Mouse (Mus musculus) macrophage (primary cell): ENCODE data around the gene Zfp580. TPM values are rescaled to one million over a fixed set of nuclear protein-coding genes. Genes with fewer than 3 reads are reported as not detected.

Experiments
- H3K27ac ChIP-seq: fragments of 350-480 bp; formaldehyde crosslinking; 2 replicates; pipeline ENCODE4 v1.9.0; 2021
- H3K36me3 ChIP-seq: fragments of 350-480 bp; formaldehyde crosslinking; 2 replicates; pipeline ENCODE4 v1.9.0; 2021; ENCODE audit errors: inconsistent target
- H3K4me3 ChIP-seq: fragments of 350-480 bp; formaldehyde crosslinking; 2 replicates; pipeline ENCODE4 v1.9.0; 2021; ENCODE audit errors: inconsistent target
- H3K79me2 ChIP-seq: fragments of 350-480 bp; formaldehyde crosslinking; 2 replicates; pipeline ENCODE4 v1.9.0; 2021; ENCODE audit errors: inconsistent target
- WGBS: methylation state at CpG from one replicate; pipeline ENCODE4 v1.1.7; 2026; ENCODE audit warnings: inconsistent platforms; ENCODE audit not compliant: missing documents; 5-methylcytosine and 5-hydroxymethylcytosine counted together
- polyA plus RNA-seq: library from polyadenylated mRNA; stranded (reverse); fragments of 250-400 nt; gene quantifications from 3 replicates; pipeline ENCODE4 v1.2.4, GENCODE M21; 2018; ENCODE audit warnings: inconsistent platforms

Zfp580 gene
- polyA plus RNA-seq, 1 experiment from 2014 or later, result 2.0 TPM

GRCm38 (mm10) chr7:5020685-5021084, 30.7 kb upstream of the Zfp580 start:
- peak overlapping the region; percentile 84 for H3K4me3 ChIP-seq
- H3K79me2 ChIP-seq, result peaks cover 81% of the 10 kb centered on the region
- peaks cover 27% of the 10 kb centered on the region; the same call in 1 of the 2 replicates for H3K36me3 ChIP-seq
- WGBS, result 0% methylated on average over 15 of the region's 15 CpGs
- peak overlapping the region; percentile 63 for H3K27ac ChIP-seq

- Histone ChIP-seq H3K36me3 (peaks cover 31% of the 10 kb centered on the region; the same call in 1 of the 2 replicates), H3K27ac (peak overlapping the region; percentile 63)
- WGBS, result 48% methylated on average over 5 of the region's 5 CpGs
These were observed 30.1 kb upstream of the Zfp580 start for GRCm38 (mm10) chr7:5021197-5021596.

GRCm38 (mm10) chr7:5029543-5029942, 21.8 kb upstream of the Zfp580 start:
- Histone ChIP-seq H3K36me3 (peaks cover 54% of the 10 kb centered on the region), H3K4me3 (no peak overlapping the region), H3K79me2 (peaks cover 51% of the 10 kb centered on the region), H3K27ac (no peak overlapping the region)
- WGBS, result 90% methylated on average over 19 of the region's 22 CpGs

More at GRCm38 (mm10) chr7:5021197-5021596, 30.1 kb upstream of the Zfp580 start:
- Histone ChIP-seq H3K79me2 (peaks cover 86% of the 10 kb centered on the region), H3K4me3 (peak overlapping the region; percentile 84)

GRCm38 (mm10) chr7:5029946-5030345, 21.4 kb upstream of the Zfp580 start:
- Histone ChIP-seq H3K4me3 (no peak overlapping the region), H3K27ac (no peak overlapping the region), H3K36me3 (peaks cover 52% of the 10 kb centered on the region), H3K79me2 (peaks cover 47% of the 10 kb centered on the region)
- WGBS, result 98% methylated on average over 20 of the region's 21 CpGs

- no peak overlapping the region for H3K27ac ChIP-seq
- peaks cover 52% of the 10 kb centered on the region for H3K36me3 ChIP-seq
- peaks cover 39% of the 10 kb centered on the region; the same call in 1 of the 2 replicates for H3K79me2 ChIP-seq
- 93% methylated on average over 61 of the region's 63 CpGs for WGBS
- no peak overlapping the region for H3K4me3 ChIP-seq
These were observed 20.6 kb upstream of the Zfp580 start for GRCm38 (mm10) chr7:5030554-5031275.

- H3K27ac ChIP-seq, result no peak overlapping the region
- H3K36me3 ChIP-seq, result peaks cover 45% of the 10 kb centered on the region
- 91% methylated on average over 8 of the region's 46 CpGs for WGBS
- H3K79me2 ChIP-seq, result peaks cover 31% of the 10 kb centered on the region; the same call in 1 of the 2 replicates
- no peak overlapping the region for H3K4me3 ChIP-seq
These were observed 19.8 kb upstream of the Zfp580 start for GRCm38 (mm10) chr7:5031496-5031895.

GRCm38 (mm10) chr7:5033818-5034217, 17.5 kb upstream of the Zfp580 start, which contains the start of gene 4632433K11Rik:
4632433K11Rik (plus strand) TSS chr7:5034118.
- peaks cover 27% of the 10 kb centered on the region for H3K36me3 ChIP-seq
- no peak within 1 kb of the TSS for H3K27ac ChIP-seq
- H3K79me2 ChIP-seq, result peaks cover 11% of the 10 kb centered on the region; the same call in 1 of the 2 replicates
- 94% methylated on average over 3 of the region's 3 CpGs for WGBS
- no peak within 1 kb of the TSS for H3K4me3 ChIP-seq

- Histone ChIP-seq H3K36me3 (peaks cover 15% of the 10 kb centered on the region), H3K79me2 (no peaks in the 10 kb centered on the region), H3K4me3 (no peak overlapping the region), H3K27ac (no peak overlapping the region)
- WGBS, result 98% methylated on average over 17 of the region's 17 CpGs
These were observed 15.7 kb upstream of the Zfp580 start for GRCm38 (mm10) chr7:5035628-5036027.

GRCm38 (mm10) chr7:5036136-5036535, 15.2 kb upstream of the Zfp580 start:
- Histone ChIP-seq H3K79me2 (no peaks in the 10 kb centered on the region), H3K27ac (no peak overlapping the region), H3K36me3 (peaks cover 15% of the 10 kb centered on the region), H3K4me3 (no peak overlapping the region)
- 98% methylated on average over 9 of the region's 9 CpGs for WGBS

- H3K27ac ChIP-seq, result no peak overlapping the region
- 98% methylated on average over 5 of the region's 7 CpGs for WGBS
- no peak overlapping the region for H3K4me3 ChIP-seq
- H3K36me3 ChIP-seq, result peaks cover 13% of the 10 kb centered on the region
- no peaks in the 10 kb centered on the region for H3K79me2 ChIP-seq
These were observed 14.3 kb upstream of the Zfp580 start for GRCm38 (mm10) chr7:5037026-5037425.

- Histone ChIP-seq H3K36me3 (peaks cover 8% of the 10 kb centered on the region), H3K4me3 (peak overlapping the region; percentile 67), H3K79me2 (no peaks in the 10 kb centered on the region), H3K27ac (no peak overlapping the region)
- 88% methylated on average over 8 of the region's 8 CpGs for WGBS
These were observed 13.9 kb upstream of the Zfp580 start for GRCm38 (mm10) chr7:5037467-5037866.

- Histone ChIP-seq H3K27ac (peak within 1 kb of the TSS; percentile 61), H3K79me2 (no peaks in the 10 kb centered on the region), H3K36me3 (0 out of 2 replicates have a peak, but pooled peaks cover under 1% of the 10 kb centered on the region), H3K4me3 (peak within 1 kb of the TSS; percentile 67)
- WGBS, result under 1% methylated on average over 48 of the region's 48 CpGs
These were observed 13.1 kb upstream of the Zfp580 start, which contains the start of gene Zfp784 for GRCm38 (mm10) chr7:5038109-5038732. Zfp784 (minus strand) TSS chr7:5038446.

GRCm38 (mm10) chr7:5038940-5039339, 12.4 kb upstream of the Zfp580 start:
- peak overlapping the region; percentile 67 for H3K4me3 ChIP-seq
- no peaks in the 10 kb centered on the region for H3K79me2 ChIP-seq
- no peaks in the 10 kb centered on the region for H3K36me3 ChIP-seq
- 34% methylated on average over 5 of the region's 5 CpGs for WGBS
- H3K27ac ChIP-seq, result peak overlapping the region; percentile 61

GRCm38 (mm10) chr7:5044981-5045380, 6.4 kb upstream of the Zfp580 start:
- Histone ChIP-seq H3K4me3 (no peak overlapping the region), H3K27ac (no peak overlapping the region), H3K36me3 (no peaks in the 10 kb centered on the region), H3K79me2 (no peaks in the 10 kb centered on the region)
- WGBS, result 73% methylated on average over 2 of the region's 2 CpGs

GRCm38 (mm10) chr7:5046112-5046511, 5.2 kb upstream of the Zfp580 start:
- Histone ChIP-seq H3K4me3 (no peak overlapping the region), H3K36me3 (no peaks in the 10 kb centered on the region), H3K27ac (no peak overlapping the region), H3K79me2 (no peaks in the 10 kb centered on the region)
- WGBS, result 87% methylated on average over 2 of the region's 2 CpGs
